Mouse (Mus musculus) CH12.LX (cell line): ENCODE measurements at regions not wholly inside any gene's neighbourhood (a gene's known extent, or its start where the extent isn't known, plus 50 kb on each side); places are given as distances from the start of the nearest gene placed in this dataset.

Experiments used
- DNase-seq: peaks from one replicate; pipeline ENCODE4 v3.0.0-alpha.2; 2013; ENCODE audit errors: extremely low read depth
- H3K27ac ChIP-seq: 2 replicates; pipeline ENCODE4 v1.5.1; 2012; ENCODE audit warnings: low read depth, mild to moderate bottlenecking, control low read depth, moderate library complexity; ENCODE audit not compliant: insufficient read depth
- H3K27me3 ChIP-seq: replicated peaks from 2 replicates; pipeline ENCODE3; 2012; ENCODE audit warnings: inconsistent platforms
- H3K36me3 ChIP-seq, 2 experiments: replicated peaks in 1 of 2; 2 replicates each; pipeline versions ENCODE3 to v1.6.1; 2012; ENCODE audit warnings: inconsistent platforms in 1 of 2, low read length in 1 of 2, mild to moderate bottlenecking in 1 of 2, mixed read lengths in 1 of 2, moderate library complexity in 1 of 2; ENCODE audit not compliant: control insufficient read depth in 1 of 2, insufficient read depth in 1 of 2
- H3K4me1 ChIP-seq, 2 experiments: 2 replicates each; pipeline ENCODE4 v1.6.1; 2012; ENCODE audit warnings: inconsistent platforms in 1 of 2, moderate library complexity in 1 of 2; ENCODE audit not compliant: insufficient read depth in 2 of 2, control insufficient read depth in 1 of 2
- H3K4me2 ChIP-seq: 2 replicates; pipeline ENCODE4 v1.6.1; 2012; ENCODE audit warnings: low read depth, mild to moderate bottlenecking, control low read depth; ENCODE audit not compliant: poor library complexity, insufficient read depth, severe bottlenecking
- H3K4me3 ChIP-seq, 3 experiments: fragments of 150-350 bp in 1 of 3; sonication (generic) in 1 of 3; replicated peaks in 1 of 3; 2 replicates each; pipeline versions ENCODE3 to v1.5.1; 2011 to 2012; ENCODE audit warnings: low read depth in 2 of 3, low read length in 2 of 3, mild to moderate bottlenecking in 2 of 3, moderate library complexity in 2 of 3, control low read depth in 1 of 3, improper control_type of control experiment in 1 of 3, inconsistent platforms in 1 of 3, mixed read lengths in 1 of 3; ENCODE audit not compliant: poor library complexity in 1 of 3
- H3K79me2 ChIP-seq: replicated peaks from 2 replicates; pipeline ENCODE4 v1.6.1; 2012; ENCODE audit warnings: mild to moderate bottlenecking, moderate library complexity; ENCODE audit not compliant: control insufficient read depth, poor library complexity, insufficient read depth, severe bottlenecking; ENCODE audit errors: extremely low read depth
- H3K9ac ChIP-seq: 2 replicates; pipeline ENCODE4 v1.6.1; 2012; ENCODE audit warnings: low read depth, mild to moderate bottlenecking, control low read depth, moderate library complexity; ENCODE audit not compliant: insufficient read depth
- H3K9me3 ChIP-seq: replicated peaks from 2 replicates; pipeline ENCODE3; 2012; ENCODE audit warnings: low read length, inconsistent platforms, mixed read lengths
- BHLHE40 ChIP-seq: IDR thresholded peaks from 2 replicates; pipeline ENCODE4 v1.6.1; 2011; ENCODE audit warnings: mild to moderate bottlenecking, low read depth, low read length, improper control_type of control experiment
- CHD2 ChIP-seq: IDR thresholded peaks from 2 replicates; pipeline ENCODE4 v1.6.1; 2011; ENCODE audit warnings: low read length, improper control_type of control experiment
- CTCF ChIP-seq, 2 experiments: IDR thresholded peaks in 1 of 2; conservative IDR thresholded peaks in 1 of 2; 2 replicates each; pipeline ENCODE4 v1.5.1; 2011 to 2012; ENCODE audit warnings: low read depth in 2 of 2, low read length in 2 of 2, improper control_type of control experiment in 1 of 2, inconsistent platforms in 1 of 2, mild to moderate bottlenecking in 1 of 2, moderate library complexity in 1 of 2
- E2F4 ChIP-seq: IDR thresholded peaks from 2 replicates; pipeline ENCODE4 v1.6.1; 2011; ENCODE audit warnings: low read depth, low read length, improper control_type of control experiment; ENCODE audit not compliant: insufficient replicate concordance
- ELF1 ChIP-seq: IDR thresholded peaks from 2 replicates; pipeline ENCODE4 v1.6.1; 2014; ENCODE audit warnings: low read depth, mild to moderate bottlenecking, inconsistent platforms, low read length, improper control_type of control experiment
- IRF4 ChIP-seq: IDR thresholded peaks from 2 replicates; pipeline ENCODE4 v1.6.1; 2014; ENCODE audit warnings: low read depth, mild to moderate bottlenecking, inconsistent platforms, low read length, improper control_type of control experiment
- JUN ChIP-seq: IDR thresholded peaks from 2 replicates; pipeline ENCODE4 v1.6.1; 2011; ENCODE audit warnings: low read depth, mild to moderate bottlenecking, low read length, improper control_type of control experiment, moderate library complexity; ENCODE audit not compliant: insufficient read depth
- JUND ChIP-seq: conservative IDR thresholded peaks from 2 replicates; pipeline ENCODE4 v1.6.1; 2011; ENCODE audit warnings: low read depth, low read length, improper control_type of control experiment
- KAT2A ChIP-seq: IDR thresholded peaks from 2 replicates; pipeline ENCODE4 v1.6.1; 2012; ENCODE audit warnings: low read length, improper control_type of control experiment, inconsistent platforms; ENCODE audit not compliant: insufficient replicate concordance
- NELFE ChIP-seq: IDR thresholded peaks from 2 replicates; pipeline ENCODE4 v1.6.1; 2011; ENCODE audit warnings: low read depth, low read length, improper control_type of control experiment
- NRF1 ChIP-seq: IDR thresholded peaks from 2 replicates; pipeline ENCODE4 v1.6.1; 2014; ENCODE audit warnings: low read depth, mild to moderate bottlenecking, inconsistent platforms, low read length, improper control_type of control experiment, moderate library complexity
- PAX5 ChIP-seq: IDR thresholded peaks from 2 replicates; pipeline ENCODE4 v1.6.1; 2012; ENCODE audit warnings: low read length, inconsistent platforms, mixed read lengths
- RAD21 ChIP-seq: IDR thresholded peaks from 2 replicates; pipeline ENCODE4 v1.6.1; 2011; ENCODE audit warnings: low read depth, mild to moderate bottlenecking, low read length, improper control_type of control experiment, moderate library complexity
- SIN3A ChIP-seq: IDR thresholded peaks from 2 replicates; pipeline ENCODE4 v1.6.1; 2012; ENCODE audit warnings: low read length, improper control_type of control experiment, inconsistent platforms
- SMC3 ChIP-seq: IDR thresholded peaks from 2 replicates; pipeline ENCODE4 v1.6.1; 2011; ENCODE audit warnings: low read depth, low read length, improper control_type of control experiment
- USF1 ChIP-seq: IDR thresholded peaks from 2 replicates; pipeline ENCODE4 v1.6.1; 2014; ENCODE audit warnings: low read depth, mild to moderate bottlenecking, inconsistent platforms, low read length, improper control_type of control experiment
- ZC3H11A ChIP-seq: IDR thresholded peaks from 2 replicates; pipeline ENCODE4 v1.6.1; 2012; ENCODE audit warnings: low read depth, mild to moderate bottlenecking, inconsistent platforms, low read length, improper control_type of control experiment
- ZKSCAN1 ChIP-seq: IDR thresholded peaks from 2 replicates; pipeline ENCODE4 v1.6.1; 2012; ENCODE audit warnings: low read depth, inconsistent platforms, low read length, improper control_type of control experiment, borderline replicate concordance
- dilution Hi-C: fragments of 300-500 bp; cut with MboI; formaldehyde crosslinking; loops from 2 replicates; pipeline ENCODE4 v1.14.3; 2020; ENCODE audit warnings: low sequenced_read_pairs; ENCODE audit not compliant: extremely low pct_unique_long_range_greater_than_20kb, extremely low pct_ligation_motif_present
- in situ Hi-C: fragments of 300-500 bp; cut with MboI; formaldehyde crosslinking; loops from 3 replicates; pipeline ENCODE4 v1.14.3; 2019; ENCODE audit warnings: low sequenced_read_pairs, low pct_ligation_motif_present, low pct_unique_long_range_greater_than_20kb, mixed read lengths

- H3K9ac ChIP-seq, result no peak overlapping the region
- DNase-seq, result no peak
- H3K4me2 ChIP-seq, result no peak overlapping the region
- H3K27me3 ChIP-seq, result no peaks in the 10 kb centered on the region
- peaks cover 0 to 24% of the 10 kb centered on the region in 2 experiments; a peak in 2 of 4 replicates for H3K4me1 ChIP-seq
- in situ Hi-C loops (no loop called here), dilution Hi-C loops (no loop called here)
- H3K27ac ChIP-seq, result no peak overlapping the region
- no peak for TF ChIP-seq E2F4
- no peak for TF ChIP-seq CHD2
- no peak for TF ChIP-seq KAT2A
- no peak for TF ChIP-seq NELFE
- TF ChIP-seq ZC3H11A, result no peak
- TF ChIP-seq IRF4, result no peak
- TF ChIP-seq NRF1, result no peak
- no peak for TF ChIP-seq JUN
- H3K36me3 ChIP-seq, result no peaks in the 10 kb centered on the region
- H3K79me2 ChIP-seq, result no peaks in the 10 kb centered on the region
- H3K9me3 ChIP-seq, result no peaks in the 10 kb centered on the region
- no peak overlapping the region for H3K4me3 ChIP-seq
Observed at GRCm38 (mm10) chr3:52802324-52802723, 214.7 kb downstream of the Cog6 start.

GRCm38 (mm10) chr3:52801446-52801845 is 215.6 kb downstream of the Cog6 start:
- no peak for DNase-seq
- in situ Hi-C loops (no loop called here), dilution Hi-C loops (no loop called here)
- TF ChIP-seq CTCF (conservative IDR thresholded peaks at IDR 0.05 in 1 of 2, IDR thresholded peaks at IDR 0.05 in 1 of 2; ENCODE audit: low read depth in 2 of 2, low read length in 2 of 2) (0 out of 4 replicates have a peak, but pooled peaks of 1 of the 2 experiments have one; percentile 3), SIN3A (no peak), PAX5 (no peak), SMC3 (no peak), ZKSCAN1 (no peak)
- Histone ChIP-seq H3K79me2 (no peaks in the 10 kb centered on the region), H3K27me3 (no peaks in the 10 kb centered on the region), H3K4me1 (peaks cover 0 to 25% of the 10 kb centered on the region in 2 experiments; a peak in 2 of 4 replicates), H3K9ac (no peak overlapping the region), H3K9me3 (no peaks in the 10 kb centered on the region), H3K27ac (no peak overlapping the region), H3K36me3 (no peaks in the 10 kb centered on the region), H3K4me3 (no peak overlapping the region), H3K4me2 (no peak overlapping the region)

GRCm38 (mm10) chr3:52800673-52801072 is 216.4 kb downstream of the Cog6 start:
- DNase-seq, result peak; percentile 24
- H3K4me2 ChIP-seq, result peak overlapping the region; percentile 78

More at GRCm38 (mm10) chr3:52800673-52801072, 216.4 kb downstream of the Cog6 start:
- H3K79me2 ChIP-seq, result no peaks in the 10 kb centered on the region
- H3K27me3 ChIP-seq, result no peaks in the 10 kb centered on the region
- dilution Hi-C loops, result no loop called here
- H3K9me3 ChIP-seq, result no peaks in the 10 kb centered on the region
- no peak overlapping the region for H3K27ac ChIP-seq
- H3K9ac ChIP-seq, result no peak overlapping the region
- H3K4me3 ChIP-seq, result no peak overlapping the region
- in situ Hi-C loops, result no loop called here
- no peaks in the 10 kb centered on the region for H3K36me3 ChIP-seq
- TF ChIP-seq RAD21 (peak; percentile 57), CTCF (conservative IDR thresholded peaks at IDR 0.05 in 1 of 2, IDR thresholded peaks at IDR 0.05 in 1 of 2; ENCODE audit: low read depth in 2 of 2, low read length in 2 of 2) (peak in 1 of 2 experiments; percentile 69; a peak in 2 of 4 replicates), BHLHE40 (peak; percentile 78; the same call in 1 of the 2 replicates), SMC3 (peak; percentile 74), USF1 (no peak), JUND (no peak), ELF1 (peak; percentile 36; the same call in 1 of the 2 replicates)
- H3K4me1 ChIP-seq, result peaks cover 0 to 25% of the 10 kb centered on the region in 2 experiments; a peak in 2 of 4 replicates
